Mouse (Mus musculus): ENCODE data around the gene Hsf3. TPM values are rescaled to one million over a fixed set of nuclear protein-coding genes. Genes with fewer than 3 reads are reported as not detected.
"Not testable (repeated sequence)": the region's sequence is repeated elsewhere in the genome, so short reads cannot be mapped to it uniquely, and the experiment has no call there.

The Hsf3 gene
- under 1 TPM in 2 of 4 experiments, not detected in 2; 0.18 to 0.31 TPM for total RNA-seq (2022)

DNA sequence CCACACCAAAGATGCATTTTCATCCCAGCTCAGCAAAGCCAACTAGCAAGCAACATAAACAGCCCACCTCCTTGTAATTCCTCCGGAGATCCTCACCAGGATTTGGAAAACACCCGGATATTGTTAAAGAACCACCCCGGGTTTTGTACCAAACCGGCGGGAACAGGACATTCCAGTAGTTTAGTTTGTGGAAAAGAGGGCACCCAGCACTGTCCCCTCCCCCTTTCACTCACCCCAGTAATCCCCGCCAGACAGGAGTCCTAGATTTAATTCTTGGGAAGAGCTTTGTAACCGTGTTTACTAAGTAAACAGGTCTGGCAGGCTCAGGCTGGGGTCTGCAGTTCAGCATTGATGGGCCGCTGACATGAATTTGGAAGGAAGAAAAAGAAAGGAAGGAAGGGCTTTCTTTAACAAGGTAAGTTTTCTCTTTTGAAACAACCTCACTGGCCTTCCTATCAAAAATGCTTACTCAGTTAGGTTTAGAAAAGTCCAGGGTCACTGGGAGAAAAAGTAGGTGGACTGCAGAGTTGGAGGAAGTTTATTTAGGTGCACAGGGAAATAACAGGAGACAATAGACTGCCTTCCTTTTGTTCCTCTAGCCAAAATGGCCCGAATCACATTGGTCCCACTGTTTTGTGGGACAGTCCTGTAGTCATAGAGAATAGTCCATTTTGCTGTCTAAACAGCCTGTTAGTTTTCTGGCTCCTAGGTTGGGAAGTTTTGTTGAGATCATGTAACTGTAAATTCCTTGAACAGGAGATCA, at the start of gene Hsf3:
Gene Hsf3, minus strand, starts transcription at position 94 of the 763 bp plus-strand sequence.
- DNase-seq (ENCODE audit: low spot score in 2 of 2), result peak in 1 of 2 experiments; percentile 1

DNA sequence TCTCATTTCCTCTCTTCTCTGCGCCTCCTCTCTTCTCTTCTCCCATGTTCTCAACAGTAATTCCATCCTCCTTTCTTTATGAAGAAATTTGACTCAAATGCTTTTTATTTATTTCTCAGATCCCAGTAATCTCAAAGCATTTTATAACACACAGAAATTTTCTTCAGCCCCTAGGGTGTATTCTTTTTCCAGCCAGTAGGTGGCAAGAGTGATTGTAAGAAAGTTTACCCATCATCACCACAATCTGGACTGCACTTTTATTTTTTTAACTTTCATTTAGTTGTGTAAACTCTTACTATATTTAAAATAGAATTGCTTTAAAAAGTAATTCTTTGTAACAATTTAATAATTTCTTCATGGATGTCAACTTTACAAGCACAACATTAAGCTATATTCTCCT, 45.5 kb upstream of the Hsf3 start:
- DNase-seq (ENCODE audit: low spot score in 2 of 2), result no peak

DNA sequence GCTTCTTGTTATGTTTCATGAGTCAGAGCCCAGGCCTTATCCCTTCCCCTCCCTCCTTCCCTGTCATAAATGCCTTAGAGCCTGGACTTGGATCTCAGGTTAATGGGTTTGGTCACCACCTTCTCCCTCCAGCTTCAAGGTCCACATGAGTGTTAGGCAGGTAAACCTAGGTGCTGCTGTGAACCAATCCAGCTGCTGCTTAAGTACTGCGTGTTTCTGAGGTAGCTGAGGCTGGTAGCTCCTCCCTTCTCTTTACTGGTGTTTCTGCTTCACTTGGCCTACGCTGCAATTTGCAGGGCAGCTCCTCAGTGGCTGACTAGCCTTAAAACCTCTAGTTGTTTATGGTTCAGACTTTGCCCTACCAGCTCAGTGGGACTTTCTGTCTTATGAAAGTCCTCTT, 945 bp downstream of the Hsf3 start, which contains the start of gene Heph:
Gene Heph, plus strand, starts transcription at position 211 of the 400 bp plus-strand sequence.
- DNase-seq (ENCODE audit: low spot score in 2 of 2), result no peak

DNA sequence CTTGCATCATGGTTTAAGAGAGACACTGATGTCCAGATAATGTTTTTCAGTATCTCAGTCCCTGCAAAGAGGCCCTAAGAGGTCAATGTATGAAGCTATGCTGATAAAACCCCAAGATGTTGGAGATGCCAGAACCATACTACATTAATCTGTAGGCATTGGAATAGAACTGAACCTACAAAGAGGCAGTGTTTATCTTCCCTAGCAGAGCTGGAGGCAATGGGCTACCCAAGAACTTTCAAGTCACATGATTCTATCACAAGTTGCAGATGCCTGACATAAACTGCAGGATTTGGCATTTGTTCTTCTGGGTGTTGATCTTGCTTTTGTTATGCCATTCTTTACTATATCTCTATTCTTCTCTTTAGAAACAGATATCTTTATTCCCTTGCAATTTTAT, 36.7 kb downstream of the Hsf3 start:
- DNase-seq (ENCODE audit: low spot score in 2 of 2), result no peak

DNA sequence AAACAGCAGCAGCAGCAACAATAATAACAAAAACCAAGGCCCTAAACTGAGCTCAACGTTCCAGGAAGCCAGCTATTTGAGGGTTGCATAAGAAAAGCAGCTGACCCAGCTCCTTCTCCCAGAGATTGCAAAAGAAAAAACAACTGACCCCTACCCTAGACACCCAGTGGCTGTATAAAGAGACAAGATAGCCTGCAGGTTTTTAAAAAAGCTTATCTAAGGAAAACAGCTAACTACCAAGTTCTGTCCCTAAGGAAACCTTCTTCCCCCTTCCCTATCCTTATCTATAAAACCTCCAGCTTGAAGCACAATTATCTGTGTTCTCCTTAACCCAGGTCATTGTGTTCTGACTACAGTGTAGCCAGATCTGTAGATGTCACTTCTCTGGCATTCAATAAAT, 38.4 kb downstream of the Hsf3 start:
- no peak for DNase-seq (ENCODE audit: low spot score in 2 of 2)

DNA sequence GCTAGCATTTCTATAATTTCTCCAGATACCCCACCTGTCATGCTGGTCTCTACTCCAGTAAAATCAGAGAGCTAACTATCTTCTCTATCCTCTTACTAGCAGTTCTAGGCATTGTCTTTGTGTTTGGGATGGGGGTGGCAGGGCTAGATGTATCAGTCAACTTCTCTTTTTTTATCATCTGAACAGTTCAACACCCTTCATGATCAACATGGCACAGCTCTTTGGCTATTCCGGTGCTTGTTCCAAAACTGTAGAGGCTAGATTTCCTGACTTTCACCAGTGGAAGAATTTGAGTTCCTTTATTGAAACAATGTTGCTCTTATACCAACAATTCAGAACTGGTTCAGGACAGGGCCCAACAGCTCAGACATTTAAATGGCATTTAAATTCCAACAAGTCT, 39.1 kb downstream of the Hsf3 start:
- DNase-seq (ENCODE audit: low spot score in 2 of 2), result no peak

DNA sequence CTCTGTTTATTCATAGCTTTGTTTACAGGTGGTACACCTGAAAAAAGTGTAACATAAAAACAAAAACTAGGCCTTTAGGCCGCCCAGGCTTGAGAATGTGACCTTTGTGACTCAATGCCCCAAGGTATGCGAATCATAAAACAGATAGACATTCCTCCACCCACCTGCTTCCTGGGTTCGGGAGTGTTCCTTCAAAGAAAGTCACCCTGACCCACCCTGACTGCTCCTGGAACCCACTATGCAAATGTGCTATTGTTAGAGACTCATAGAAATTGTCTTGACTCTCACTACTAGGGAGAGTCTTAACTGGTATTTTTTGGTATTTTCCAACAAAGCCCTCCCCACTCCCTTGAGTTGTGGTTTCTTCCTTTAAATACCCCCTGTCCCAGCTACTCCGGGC, 40.7 kb downstream of the Hsf3 start:
- not testable (repeated sequence) for DNase-seq (ENCODE audit: low spot score in 2 of 2)

DNA sequence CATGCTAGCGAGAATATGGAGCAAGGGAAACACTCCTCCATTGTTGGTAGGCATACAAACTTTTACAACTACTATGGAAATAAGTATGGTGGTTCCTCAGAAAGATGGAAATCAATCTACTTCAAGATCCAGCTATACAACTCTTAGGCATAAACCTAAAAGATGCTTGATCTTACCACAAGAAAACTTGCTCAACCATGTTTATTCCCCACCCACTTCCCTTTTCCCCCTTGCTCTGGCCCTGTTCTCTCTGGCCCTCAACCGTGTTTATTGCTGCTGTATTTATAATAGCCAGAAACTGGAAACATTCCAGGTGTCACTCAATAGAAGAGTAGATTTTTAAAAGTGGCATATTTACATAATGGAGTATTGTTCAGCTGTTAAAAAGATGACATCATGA, 117.0 kb downstream of the Hsf3 start:
- no peak for DNase-seq (ENCODE audit: low spot score in 2 of 2)

DNA sequence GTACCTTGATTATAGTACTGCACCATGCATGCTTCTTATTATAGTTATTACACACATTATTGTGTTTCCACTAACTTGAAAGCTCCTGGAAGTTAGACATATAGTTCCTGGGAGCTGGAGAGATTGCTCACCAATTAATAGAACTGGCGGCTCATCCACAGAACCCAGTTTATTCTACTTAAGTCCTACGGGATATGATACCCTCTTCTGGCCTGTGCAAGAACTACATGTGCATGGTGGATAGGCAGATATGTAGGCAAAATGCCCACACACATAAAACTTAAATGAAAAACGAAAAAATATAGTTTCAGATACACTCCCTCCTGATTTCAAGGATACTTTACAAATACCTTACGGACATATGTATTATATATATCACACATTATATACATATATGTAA, 126.3 kb downstream of the Hsf3 start:
- peak in 1 of 2 experiments; percentile 4 for DNase-seq (ENCODE audit: low spot score in 2 of 2)

DNA sequence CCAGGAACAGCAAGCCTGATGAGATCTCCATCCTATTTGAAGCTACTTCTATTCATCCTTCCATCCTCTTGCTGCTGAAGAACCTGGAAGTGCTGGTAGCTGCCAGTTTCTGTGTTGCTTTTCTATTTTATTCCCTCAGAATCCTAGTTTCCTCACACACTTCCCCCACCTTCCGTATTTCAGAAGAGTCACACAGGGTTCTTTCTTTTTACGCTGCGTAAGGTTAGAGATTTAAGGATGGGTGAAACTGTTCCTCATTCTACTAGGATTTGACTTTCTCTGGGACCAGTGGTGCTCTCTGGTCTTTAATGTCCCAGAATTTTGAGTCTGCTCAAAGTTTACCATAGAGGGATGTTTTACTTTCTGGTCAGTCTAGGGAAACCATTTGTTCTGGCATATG, 162.8 kb downstream of the Hsf3 start, which contains the start of gene Vsig4:
Gene Vsig4, minus strand, starts transcription at position 101 of the 400 bp plus-strand sequence.
- DNase-seq (ENCODE audit: low spot score in 2 of 2), result no peak

DNA sequence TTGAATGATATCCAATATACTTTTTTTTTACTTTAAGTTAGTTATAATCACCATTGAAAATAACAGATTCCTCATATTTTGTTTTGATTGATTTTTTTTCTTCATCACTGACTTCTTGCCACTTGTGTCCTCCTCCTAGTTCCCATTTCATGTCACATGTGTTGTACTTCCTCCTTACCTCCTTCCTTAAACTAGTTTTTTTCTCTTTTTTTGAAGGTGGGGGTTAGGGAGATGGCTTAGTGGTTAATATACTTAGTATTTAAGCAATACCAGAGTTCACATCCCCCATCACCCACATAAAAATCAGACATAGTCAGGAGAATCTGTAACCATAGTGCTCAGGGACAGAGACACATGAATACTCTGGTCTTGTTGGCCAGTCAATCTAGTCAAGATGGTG, 199.6 kb downstream of the Hsf3 start:
- no peak for DNase-seq (ENCODE audit: low spot score in 2 of 2)

Other genes with a start within 250 kb of the Hsf3 start
- gene Vsig4, start 162.9 kb downstream of the Hsf3 start, total RNA-seq (2022), result not detected
- 1 to 10 TPM; 3.0 to 6.2 (median 4.3) TPM for gene Heph, start 935 bp downstream of the Hsf3 start, total RNA-seq (2022)